Mouse (Mus musculus) erythroblast, embryonic 14.5 days (primary cell): ENCODE measurements around the gene Dmrt3. TPM values are rescaled to one million over a fixed set of nuclear protein-coding genes. Genes with fewer than 3 reads are reported as not detected.

Source experiments
- H3K27me3 ChIP-seq: 2 replicates; pipeline ENCODE4 v1.6.1; 2012; ENCODE audit warnings: inconsistent platforms; ENCODE audit not compliant: control insufficient read depth
- H3K36me3 ChIP-seq: 2 replicates; pipeline ENCODE4 v1.6.1; 2012; ENCODE audit warnings: mild to moderate bottlenecking, inconsistent platforms; ENCODE audit not compliant: control insufficient read depth
- H3K4me1 ChIP-seq: 2 replicates; pipeline ENCODE4 v1.6.1; 2012; ENCODE audit warnings: inconsistent platforms; ENCODE audit not compliant: control insufficient read depth
- H3K4me3 ChIP-seq: replicated peaks from 2 replicates; pipeline ENCODE3; 2012; ENCODE audit warnings: moderate library complexity, mild to moderate bottlenecking, inconsistent platforms
- H3K9me3 ChIP-seq: 2 replicates; pipeline ENCODE4 v1.6.1; 2012; ENCODE audit warnings: low read length, inconsistent platforms, mixed read lengths; ENCODE audit not compliant: control insufficient read depth
- GATA1 ChIP-seq: IDR thresholded peaks from 2 replicates; pipeline ENCODE4 v1.6.1; 2012; ENCODE audit warnings: low read length, inconsistent platforms, mixed read lengths
- TAL1 ChIP-seq: IDR thresholded peaks from 3 replicates; pipeline ENCODE4 v1.6.1; 2012; ENCODE audit warnings: low read length, inconsistent platforms, mixed read lengths
- polyA plus RNA-seq: library from polyadenylated mRNA; stranded (reverse); fragments of >175 nt; gene quantifications from 2 replicates; pipeline ENCODE4 v1.2.3, GENCODE M21; 2012

The Dmrt3 gene
- polyA plus RNA-seq, 1 experiment, result not detected

GRCm38 (mm10) chr19:25613476-25614300, 3.6 kb downstream of the Dmrt3 start:
- TF ChIP-seq TAL1 (no peak), GATA1 (no peak)
- no peaks in the 10 kb centered on the region for H3K36me3 ChIP-seq
- no peaks in the 10 kb centered on the region for H3K4me1 ChIP-seq
- H3K9me3 ChIP-seq, result no peaks in the 10 kb centered on the region; the same call in 1 of the 2 replicates
- no peak overlapping the region for H3K4me3 ChIP-seq
- H3K27me3 ChIP-seq, result peaks cover 82% of the 10 kb centered on the region

GRCm38 (mm10) chr19:25615889-25616288, 5.8 kb downstream of the Dmrt3 start:
- Histone ChIP-seq H3K36me3 (no peaks in the 10 kb centered on the region), H3K4me3 (no peak overlapping the region), H3K27me3 (peaks cover 70% of the 10 kb centered on the region), H3K9me3 (no peaks in the 10 kb centered on the region), H3K4me1 (no peaks in the 10 kb centered on the region)
- TF ChIP-seq TAL1 (no peak), GATA1 (no peak)

- Histone ChIP-seq H3K4me3 (no peak overlapping the region), H3K27me3 (peaks cover 66% of the 10 kb centered on the region), H3K36me3 (no peaks in the 10 kb centered on the region), H3K9me3 (no peaks in the 10 kb centered on the region), H3K4me1 (peaks cover 5% of the 10 kb centered on the region)
- no peak for TF ChIP-seq TAL1
- TF ChIP-seq GATA1, result no peak
These were observed 12.5 kb downstream of the Dmrt3 start for GRCm38 (mm10) chr19:25622291-25623251.

GRCm38 (mm10) chr19:25628490-25628889, 18.4 kb downstream of the Dmrt3 start:
- H3K4me1 ChIP-seq, result no peaks in the 10 kb centered on the region
- TF ChIP-seq TAL1, result no peak
- no peak for TF ChIP-seq GATA1
- H3K27me3 ChIP-seq, result peaks cover 33% of the 10 kb centered on the region
- no peaks in the 10 kb centered on the region for H3K36me3 ChIP-seq
- no peak overlapping the region for H3K4me3 ChIP-seq
- H3K9me3 ChIP-seq, result no peaks in the 10 kb centered on the region

GRCm38 (mm10) chr19:25635119-25635518, 25.0 kb downstream of the Dmrt3 start:
- no peaks in the 10 kb centered on the region for H3K36me3 ChIP-seq
- no peaks in the 10 kb centered on the region for H3K9me3 ChIP-seq
- no peak for TF ChIP-seq TAL1
- TF ChIP-seq GATA1, result no peak
- H3K4me1 ChIP-seq, result no peaks in the 10 kb centered on the region
- H3K4me3 ChIP-seq, result no peak overlapping the region
- H3K27me3 ChIP-seq, result no peaks in the 10 kb centered on the region

GRCm38 (mm10) chr19:25635622-25636244, 25.6 kb downstream of the Dmrt3 start:
- Histone ChIP-seq H3K36me3 (no peaks in the 10 kb centered on the region), H3K4me3 (no peak overlapping the region), H3K9me3 (no peaks in the 10 kb centered on the region), H3K27me3 (no peaks in the 10 kb centered on the region), H3K4me1 (no peaks in the 10 kb centered on the region)
- TF ChIP-seq TAL1 (no peak), GATA1 (no peak)

GRCm38 (mm10) chr19:25638766-25639361, 28.8 kb downstream of the Dmrt3 start:
- Histone ChIP-seq H3K9me3 (peaks cover 2% of the 10 kb centered on the region; the same call in 1 of the 2 replicates), H3K27me3 (no peaks in the 10 kb centered on the region), H3K4me1 (no peaks in the 10 kb centered on the region), H3K4me3 (no peak overlapping the region), H3K36me3 (no peaks in the 10 kb centered on the region)
- TF ChIP-seq TAL1, result no peak
- no peak for TF ChIP-seq GATA1

GRCm38 (mm10) chr19:25641786-25642185, 31.7 kb downstream of the Dmrt3 start:
- H3K27me3 ChIP-seq, result no peaks in the 10 kb centered on the region
- no peaks in the 10 kb centered on the region for H3K36me3 ChIP-seq
- no peak overlapping the region for H3K4me3 ChIP-seq
- peaks cover 2% of the 10 kb centered on the region; the same call in 1 of the 2 replicates for H3K9me3 ChIP-seq
- no peaks in the 10 kb centered on the region for H3K4me1 ChIP-seq
- TF ChIP-seq TAL1 (no peak), GATA1 (no peak)
